Mouse (Mus musculus) G1E (cell line): ENCODE results near the gene 3110009E18Rik. TPM values are rescaled to one million over a fixed set of nuclear protein-coding genes. Genes with fewer than 3 reads are reported as not detected.

Source experiments
- ATAC-seq: 2 replicates; pipeline ENCODE4 v1.8.0; 2016; ENCODE audit warnings: mild to moderate bottlenecking; ENCODE audit not compliant: insufficient number of reproducible peaks, poor library complexity, low FRiP score, severe bottlenecking; ENCODE audit errors: extremely low read depth
- DNase-seq: peaks from one replicate; pipeline ENCODE4 v3.0.0; 2012; ENCODE audit warnings: low spot score
- H3K27me3 ChIP-seq: 2 replicates; pipeline ENCODE4 v1.6.1; 2012; ENCODE audit warnings: mild to moderate bottlenecking, low read length, inconsistent platforms; ENCODE audit not compliant: insufficient read depth
- H3K36me3 ChIP-seq: replicated peaks from 2 replicates; pipeline ENCODE3; 2012; ENCODE audit warnings: mild to moderate bottlenecking, inconsistent platforms
- H3K4me1 ChIP-seq: 2 replicates; pipeline ENCODE4 v1.6.1; 2012; ENCODE audit warnings: low read depth, low read length, inconsistent platforms, mixed read lengths; ENCODE audit not compliant: insufficient read depth
- H3K4me3 ChIP-seq: 2 replicates; pipeline ENCODE4 v1.5.1; 2012; ENCODE audit warnings: low read depth, mild to moderate bottlenecking, inconsistent platforms, low read length, moderate library complexity, mixed read lengths
- H3K9me3 ChIP-seq: replicated peaks from 2 replicates; pipeline ENCODE4 v1.6.1; 2012; ENCODE audit warnings: inconsistent platforms
- CTCF ChIP-seq: IDR thresholded peaks from 2 replicates; pipeline ENCODE4 v1.5.1; 2012; ENCODE audit warnings: low read depth, low read length, inconsistent platforms, mixed read lengths
- GATA1 ChIP-seq: IDR thresholded peaks from 2 replicates; pipeline ENCODE4 v1.6.1; 2012; ENCODE audit warnings: borderline replicate concordance, low read length, inconsistent platforms, mixed read lengths
- GATA2 ChIP-seq: IDR thresholded peaks from 2 replicates; pipeline ENCODE4 v1.6.1; 2012; ENCODE audit warnings: low read depth, low read length, inconsistent platforms, borderline replicate concordance
- POLR2AphosphoS5 ChIP-seq: IDR thresholded peaks from 2 replicates; pipeline ENCODE4 v1.6.1; 2012; ENCODE audit warnings: low read depth, low read length, inconsistent platforms; ENCODE audit not compliant: insufficient replicate concordance
- TAL1 ChIP-seq: conservative IDR thresholded peaks from 2 replicates; pipeline ENCODE4 v1.6.1; 2012; ENCODE audit warnings: low read depth, low read length, inconsistent platforms, mixed read lengths
- polyA plus RNA-seq: library from polyadenylated mRNA; stranded (reverse); fragments of >175 nt; gene quantifications from 2 replicates; pipeline ENCODE4 v1.2.3, GENCODE M21; 2012
- total RNA-seq, 2 experiments: library from RNA; stranded (forward) in 1 of 2; stranded (reverse) in 1 of 2; fragments of 200-1000 nt in 1 of 2; fragments of >200 nt in 1 of 2; fragmentation: Nextera tagmentation in 1 of 2; gene quantifications; 2 replicates each; pipeline ENCODE4 v1.2.3; 2014 to 2017

3110009E18Rik gene
- total and polyA plus RNA-seq, 3 experiments: 7.5 to 24.9 (median 15.0) TPM

- no peak for ATAC-seq
- H3K9me3 ChIP-seq: no peaks in the 10 kb centered on the region
- TF ChIP-seq TAL1 (no peak), POLR2AphosphoS5 (no peak), GATA2 (no peak), CTCF (no peak), GATA1 (no peak)
- H3K4me1 ChIP-seq: no peaks in the 10 kb centered on the region
- H3K27me3 ChIP-seq: peaks cover 8% of the 10 kb centered on the region
- H3K4me3 ChIP-seq: no peak overlapping the region
- H3K36me3 ChIP-seq: no peaks in the 10 kb centered on the region
- no peak for DNase-seq
These were observed 86.6 kb downstream of the 3110009E18Rik start for GRCm38 (mm10) chr1:120207568-120207967.

GRCm38 (mm10) chr1:120208502-120209230 is 87.7 kb downstream of the 3110009E18Rik start:
- DNase-seq (no peak), ATAC-seq (no peak)
- H3K9me3 ChIP-seq: no peaks in the 10 kb centered on the region
- H3K36me3 ChIP-seq: no peaks in the 10 kb centered on the region
- no peak overlapping the region for H3K4me3 ChIP-seq
- no peaks in the 10 kb centered on the region for H3K4me1 ChIP-seq
- TF ChIP-seq GATA1 (no peak), GATA2 (no peak), TAL1 (no peak), POLR2AphosphoS5 (no peak), CTCF (no peak)
- peaks cover 8% of the 10 kb centered on the region for H3K27me3 ChIP-seq

- Histone ChIP-seq H3K27me3 (no peaks in the 10 kb centered on the region), H3K9me3 (no peaks in the 10 kb centered on the region), H3K4me1 (no peaks in the 10 kb centered on the region), H3K36me3 (peaks cover 22% of the 10 kb centered on the region), H3K4me3 (no peak overlapping the region)
- ATAC-seq: no peak
- no peak for TF ChIP-seq POLR2AphosphoS5
- no peak for TF ChIP-seq GATA1
- TF ChIP-seq GATA2: no peak
- TF ChIP-seq TAL1: no peak
- TF ChIP-seq CTCF: no peak
- no peak for DNase-seq
These were observed 99.9 kb downstream of the 3110009E18Rik start for GRCm38 (mm10) chr1:120220841-120221240.

- no peaks in the 10 kb centered on the region for H3K9me3 ChIP-seq
- TF ChIP-seq CTCF (no peak), GATA1 (no peak)
- ATAC-seq: no peak
These were observed 100.3 kb downstream of the 3110009E18Rik start for GRCm38 (mm10) chr1:120221285-120221684.

DNA sequence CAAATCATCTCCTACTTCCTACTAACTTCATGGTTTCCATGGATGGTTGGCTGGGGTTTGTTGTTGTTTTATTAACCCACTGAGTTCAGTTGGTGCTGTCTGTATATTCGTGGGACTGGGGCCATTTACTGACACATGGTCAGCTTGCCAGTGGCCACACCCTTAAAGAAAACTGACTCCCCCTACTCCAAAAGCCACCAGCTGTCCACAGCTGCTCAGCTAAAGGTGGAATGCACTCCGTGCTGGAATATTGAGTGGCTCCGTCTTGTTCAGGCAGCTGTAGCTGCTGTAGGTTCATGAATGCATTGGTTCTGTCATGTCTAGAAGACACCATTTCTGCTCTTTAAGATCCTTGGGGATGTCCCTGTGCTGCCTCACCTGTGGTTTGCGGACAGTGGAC is 102.6 kb downstream of the 3110009E18Rik start:
- no peak for ATAC-seq
- H3K36me3 ChIP-seq: peaks cover 48% of the 10 kb centered on the region
- no peak overlapping the region for H3K4me3 ChIP-seq
- no peaks in the 10 kb centered on the region for H3K4me1 ChIP-seq
- H3K9me3 ChIP-seq: no peaks in the 10 kb centered on the region
- TF ChIP-seq TAL1 (no peak), GATA2 (no peak), CTCF (no peak), POLR2AphosphoS5 (no peak), GATA1 (no peak)
- H3K27me3 ChIP-seq: no peaks in the 10 kb centered on the region
- no peak for DNase-seq

More at GRCm38 (mm10) chr1:120221285-120221684, 100.3 kb downstream of the 3110009E18Rik start:
- no peaks in the 10 kb centered on the region for H3K4me1 ChIP-seq
- DNase-seq: no peak
- peaks cover 26% of the 10 kb centered on the region for H3K36me3 ChIP-seq
- H3K27me3 ChIP-seq: no peaks in the 10 kb centered on the region
- H3K4me3 ChIP-seq: no peak overlapping the region

GRCm38 (mm10) chr1:120229723-120230471 is 108.9 kb downstream of the 3110009E18Rik start:
- DNase-seq (no peak), ATAC-seq (no peak)
- Histone ChIP-seq H3K4me1 (peaks cover 28% of the 10 kb centered on the region), H3K4me3 (no peak overlapping the region), H3K27me3 (no peaks in the 10 kb centered on the region), H3K36me3 (peaks cover 94% of the 10 kb centered on the region), H3K9me3 (no peaks in the 10 kb centered on the region)
- no peak for TF ChIP-seq CTCF
- TF ChIP-seq GATA1: no peak
- no peak for TF ChIP-seq POLR2AphosphoS5
- no peak for TF ChIP-seq GATA2
- no peak for TF ChIP-seq TAL1
